13 mouse cellular contexts compared by ENCODE assay signal in the genomic region with DNA sequence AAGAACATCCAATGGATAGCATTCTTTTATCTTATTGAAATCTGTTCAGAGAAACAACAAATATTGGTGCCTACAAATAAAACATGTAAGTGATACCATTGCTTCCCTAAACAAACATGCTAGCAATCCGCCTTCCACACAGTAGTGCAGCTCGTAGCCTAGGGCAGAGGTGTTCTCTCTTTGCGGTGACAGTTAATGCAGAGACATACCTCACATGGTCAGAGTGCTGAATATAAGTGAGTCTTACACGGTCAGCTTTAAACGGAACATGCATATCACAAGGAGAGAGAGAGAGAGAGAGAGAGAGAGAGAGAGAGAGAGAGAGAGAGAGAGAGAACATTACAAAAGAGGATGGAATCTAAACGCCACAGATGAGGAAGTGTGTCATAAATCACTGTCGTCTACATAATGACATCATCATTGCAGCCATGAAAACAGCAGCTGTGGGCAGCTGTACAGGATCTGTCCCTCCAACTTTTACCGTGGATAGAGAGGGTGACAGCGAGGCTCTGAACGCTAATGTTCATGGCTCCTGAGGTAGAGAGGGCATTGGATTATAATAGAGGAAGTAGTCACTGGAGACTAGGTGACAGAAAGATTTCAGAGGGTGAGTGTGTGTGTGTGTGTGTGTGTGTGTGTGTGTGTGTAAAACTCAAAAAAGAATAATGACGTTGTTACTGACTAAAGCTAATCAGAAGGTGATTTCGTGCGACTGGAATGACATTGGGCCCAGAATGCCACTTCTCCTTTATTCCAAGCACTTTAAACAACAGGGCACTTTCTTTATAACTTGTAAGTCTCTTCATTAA. TPM values are rescaled to one million over a fixed set of nuclear protein-coding genes. Genes with fewer than 3 reads are reported as not detected.
DNase-seq lines count a peak whose midpoint lies in the region; ATAC-seq and TF ChIP-seq lines count a peak whose summit lies in the region.
"Had no signal": no experiment of that assay in that cellular context is flagged by ENCODE, and none has a peak within 500 bp of the region (broad histone marks: within the 10 kb centered on the region; RNA-seq: fewer than 3 reads in every experiment).

No protein-coding gene starts in this region.

- DNase-seq in kidney, adult 11 months, result no peak
- DNase-seq in stomach, postnatal 0 days (ENCODE audit: low spot score), result no peak
- DNase-seq in layer of hippocampus, adult 18-20 months (ENCODE audit: low spot score in 2 of 2), result no peak
- DNase-seq in thymus, postnatal 10 days (ENCODE audit: low spot score in 2 of 2), result no peak
- DNase-seq: adrenal gland, adult 8-10 months; midbrain, embryonic 14.5 days had no signal

- WGBS in kidney, embryonic 14.5 days, result 42% methylated on average over 13 of the region's 13 CpGs
- WGBS in neural tube, embryonic 12.5 days, result 68% methylated on average over 13 of the region's 13 CpGs
- 61% methylated on average over 13 of the region's 13 CpGs for WGBS in neural tube, embryonic 15.5 days
- 73% methylated on average over 13 of the region's 13 CpGs for WGBS in hindbrain, embryonic 16.5 days
- 43% methylated on average over 13 of the region's 13 CpGs for WGBS in stomach, postnatal 0 days

- no peak overlapping the region for H3K4me3 ChIP-seq in kidney, embryonic 14.5 days (ENCODE audit: low read length)
- H3K4me3 ChIP-seq in neural tube, embryonic 12.5 days, result no peak overlapping the region
- no peak overlapping the region for H3K4me3 ChIP-seq in neural tube, embryonic 15.5 days (replicated peaks)
- H3K4me3 ChIP-seq in hindbrain, embryonic 16.5 days (ENCODE audit: low read length), result no peak overlapping the region
- no peak overlapping the region for H3K4me3 ChIP-seq in stomach, postnatal 0 days (ENCODE audit: low read depth, low read length)
- H3K4me3 ChIP-seq: embryonic facial prominence, embryonic 15.5 days; limb, embryonic 15.5 days; stomach, embryonic 15.5 days had no signal

- no peaks in the 10 kb centered on the region for H3K9me3 ChIP-seq in kidney, embryonic 14.5 days (ENCODE audit: control insufficient read depth, low read length)
- H3K9me3 ChIP-seq in neural tube, embryonic 12.5 days, result no peaks in the 10 kb centered on the region
- no peaks in the 10 kb centered on the region for H3K9me3 ChIP-seq in neural tube, embryonic 15.5 days (replicated peaks)
- no peaks in the 10 kb centered on the region for H3K9me3 ChIP-seq in hindbrain, embryonic 16.5 days (ENCODE audit: control insufficient read depth, low read length)
- no peaks in the 10 kb centered on the region for H3K9me3 ChIP-seq in stomach, postnatal 0 days (ENCODE audit: control insufficient read depth, low read length)
- H3K9me3 ChIP-seq: embryonic facial prominence, embryonic 15.5 days; limb, embryonic 15.5 days; stomach, embryonic 15.5 days had no signal

- H3K4me2 ChIP-seq in kidney, embryonic 14.5 days (replicated peaks; ENCODE audit: low read depth, low read length), result no peak overlapping the region
- H3K4me2 ChIP-seq in neural tube, embryonic 12.5 days (replicated peaks), result no peak overlapping the region
- H3K4me2 ChIP-seq in neural tube, embryonic 15.5 days, result no peak overlapping the region
- H3K4me2 ChIP-seq in hindbrain, embryonic 16.5 days (ENCODE audit: low read length), result no peak overlapping the region
- H3K4me2 ChIP-seq in stomach, postnatal 0 days (replicated peaks; ENCODE audit: low read depth), result no peak overlapping the region
- H3K4me2 ChIP-seq: embryonic facial prominence, embryonic 15.5 days; limb, embryonic 15.5 days; stomach, embryonic 15.5 days had no signal

- peaks cover 12% of the 10 kb centered on the region for H3K36me3 ChIP-seq in kidney, embryonic 14.5 days (ENCODE audit: control insufficient read depth, insufficient read depth, low read length)
- H3K36me3 ChIP-seq in neural tube, embryonic 12.5 days, result peaks cover 14% of the 10 kb centered on the region
- peaks cover 7% of the 10 kb centered on the region for H3K36me3 ChIP-seq in neural tube, embryonic 15.5 days
- H3K36me3 ChIP-seq in hindbrain, embryonic 16.5 days (ENCODE audit: control insufficient read depth, insufficient read depth, low read length), result peaks cover 6% of the 10 kb centered on the region; the same call in 1 of the 2 replicates
- peaks cover 5% of the 10 kb centered on the region; the same call in 1 of the 2 replicates for H3K36me3 ChIP-seq in stomach, postnatal 0 days (ENCODE audit: control insufficient read depth, insufficient read depth, low read length)

- TF ChIP-seq CTCF in stomach, postnatal 0 days (IDR thresholded peaks at IDR 0.05; ENCODE audit: low read depth), result no peak

- TF ChIP-seq EP300 in stomach, postnatal 0 days (optimal IDR thresholded peaks at IDR 0.05), result no peak

- peaks cover 11% of the 10 kb centered on the region; the same call in 1 of the 2 replicates for H3K4me1 ChIP-seq in kidney, embryonic 14.5 days (ENCODE audit: control insufficient read depth, insufficient read depth, low read length)
- 0 out of 2 replicates have a peak, but pooled peaks cover 2% of the 10 kb centered on the region for H3K4me1 ChIP-seq in neural tube, embryonic 12.5 days
- peaks cover 7% of the 10 kb centered on the region; the same call in 1 of the 2 replicates for H3K4me1 ChIP-seq in neural tube, embryonic 15.5 days
- H3K4me1 ChIP-seq in hindbrain, embryonic 16.5 days (ENCODE audit: control insufficient read depth, insufficient read depth, low read depth, low read length), result no peaks in the 10 kb centered on the region
- no peaks in the 10 kb centered on the region for H3K4me1 ChIP-seq in stomach, postnatal 0 days (replicated peaks; ENCODE audit: control insufficient read depth, insufficient read depth)

- ATAC-seq in kidney, embryonic 14.5 days (ENCODE audit: low FRiP score, low TSS enrichment), result peak; percentile 77; the same call in 1 of the 2 replicates
- peak; percentile 50; the same call in 1 of the 2 replicates for ATAC-seq in neural tube, embryonic 12.5 days (ENCODE audit: low FRiP score, low read depth)
- no peak for ATAC-seq in neural tube, embryonic 15.5 days (ENCODE audit: low FRiP score)
- ATAC-seq in hindbrain, embryonic 16.5 days, result peak; percentile 38; the same call in 1 of the 2 replicates
- peak; percentile 66; the same call in 1 of the 2 replicates for ATAC-seq in stomach, postnatal 0 days (ENCODE audit: low FRiP score, low TSS enrichment)

- H3K27ac ChIP-seq in kidney, embryonic 14.5 days (ENCODE audit: low read depth, low read length), result no peak overlapping the region
- no peak overlapping the region for H3K27ac ChIP-seq in neural tube, embryonic 12.5 days
- H3K27ac ChIP-seq in neural tube, embryonic 15.5 days (replicated peaks), result no peak overlapping the region
- no peak overlapping the region for H3K27ac ChIP-seq in hindbrain, embryonic 16.5 days (ENCODE audit: low read depth, low read length)
- no peak overlapping the region for H3K27ac ChIP-seq in stomach, postnatal 0 days (replicated peaks)
- H3K27ac ChIP-seq: embryonic facial prominence, embryonic 15.5 days; limb, embryonic 15.5 days; stomach, embryonic 15.5 days had no signal

- no peaks in the 10 kb centered on the region for H3K27me3 ChIP-seq in kidney, embryonic 14.5 days (ENCODE audit: control insufficient read depth, insufficient read depth, low read length)
- H3K27me3 ChIP-seq in neural tube, embryonic 12.5 days (replicated peaks), result no peaks in the 10 kb centered on the region
- no peaks in the 10 kb centered on the region for H3K27me3 ChIP-seq in neural tube, embryonic 15.5 days (replicated peaks)
- H3K27me3 ChIP-seq in hindbrain, embryonic 16.5 days (replicated peaks; ENCODE audit: control insufficient read depth, insufficient read depth, low read length), result no peaks in the 10 kb centered on the region
- H3K27me3 ChIP-seq in stomach, postnatal 0 days (ENCODE audit: control insufficient read depth, insufficient read depth, low read length), result no peaks in the 10 kb centered on the region
- H3K27me3 ChIP-seq: embryonic facial prominence, embryonic 15.5 days; limb, embryonic 15.5 days; stomach, embryonic 15.5 days had no signal

- no peak overlapping the region for H3K9ac ChIP-seq in kidney, embryonic 14.5 days (ENCODE audit: low read depth, low read length)
- no peak overlapping the region for H3K9ac ChIP-seq in neural tube, embryonic 12.5 days
- no peak overlapping the region for H3K9ac ChIP-seq in neural tube, embryonic 15.5 days (replicated peaks)
- no peak overlapping the region for H3K9ac ChIP-seq in hindbrain, embryonic 16.5 days (ENCODE audit: low read depth, low read length)
- H3K9ac ChIP-seq in stomach, postnatal 0 days (ENCODE audit: low read length), result no peak overlapping the region
- H3K9ac ChIP-seq: embryonic facial prominence, embryonic 15.5 days; limb, embryonic 15.5 days; stomach, embryonic 15.5 days had no signal

RNA-seq across cellular contexts. Expression of a gene that starts 52.4 kb away (rescaled TPM):
- 123 and 149 TPM in 2 replicates for polyA plus RNA-seq in kidney, embryonic 14.5 days (2014; fragmentation: Nextera tagmentation; extraction: Ambion mirVana)
- 194 and 225 TPM in 2 replicates for polyA plus RNA-seq in neural tube, embryonic 12.5 days (2016; fragmentation: Nextera tagmentation; extraction: Ambion mirVana)
- polyA plus RNA-seq in neural tube, embryonic 15.5 days (2015; fragmentation: Nextera tagmentation; extraction: Ambion mirVana), result 372 and 398 TPM in 2 replicates
- 308 and 330 TPM in 2 replicates for polyA plus RNA-seq in hindbrain, embryonic 16.5 days (2015; fragmentation: Nextera tagmentation; extraction: Ambion mirVana)
- 84.4 and 99.6 TPM in 2 replicates for polyA plus RNA-seq in stomach, postnatal 0 days (2015; fragmentation: Nextera tagmentation; extraction: Ambion mirVana)
- total RNA-seq in layer of hippocampus, adult 18-20 months (2021), result 1,000 to 10,000 TPM in 1 of 2 experiments, 100 to 1,000 TPM in 1; 905 to 1,057 TPM
